Mouse (Mus musculus) cerebellum, postnatal 4 days (tissue): ENCODE data around the gene Gabrd.

Experiments used
- DNase-seq, 2 experiments: peaks; one replicate each; pipeline ENCODE4 v3.0.0; 2022; ENCODE audit warnings: low spot score in 2 of 2, mixed read lengths in 1 of 2

Gene Gabrd

GRCm38 (mm10) chr4:155383326-155383725 lies 14.6 kb downstream of the Gabrd start:
- DNase-seq: no peak

DNA sequence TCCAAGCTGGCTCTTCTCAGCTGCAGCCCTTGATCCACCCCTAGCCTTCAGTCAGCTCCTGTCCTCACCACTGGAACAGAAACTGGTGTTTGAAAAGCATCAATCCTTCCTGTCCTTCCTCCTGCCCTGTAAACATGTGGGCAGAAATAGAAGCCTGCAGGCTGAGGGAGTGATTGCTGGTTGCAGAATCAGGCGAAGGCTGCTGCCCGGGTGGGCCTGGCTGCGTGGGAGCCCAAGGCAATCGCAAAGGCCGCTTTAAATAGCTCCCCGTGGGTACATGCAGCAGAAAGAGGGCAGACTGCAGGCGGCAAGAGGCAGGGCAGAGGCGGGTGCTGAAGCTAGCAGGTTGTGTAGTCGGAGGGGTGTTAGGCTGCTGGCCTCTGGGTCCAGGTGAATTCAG lies 15.2 kb downstream of the Gabrd start:
- DNase-seq: no peak

GRCm38 (mm10) chr4:155381974-155382373 lies 15.9 kb downstream of the Gabrd start:
- DNase-seq: no peak

GRCm38 (mm10) chr4:155371797-155372735 lies 25.8 kb downstream of the Gabrd start:
- DNase-seq: no peak

GRCm38 (mm10) chr4:155370737-155371715 lies 26.9 kb downstream of the Gabrd start:
- no peak for DNase-seq

DNA sequence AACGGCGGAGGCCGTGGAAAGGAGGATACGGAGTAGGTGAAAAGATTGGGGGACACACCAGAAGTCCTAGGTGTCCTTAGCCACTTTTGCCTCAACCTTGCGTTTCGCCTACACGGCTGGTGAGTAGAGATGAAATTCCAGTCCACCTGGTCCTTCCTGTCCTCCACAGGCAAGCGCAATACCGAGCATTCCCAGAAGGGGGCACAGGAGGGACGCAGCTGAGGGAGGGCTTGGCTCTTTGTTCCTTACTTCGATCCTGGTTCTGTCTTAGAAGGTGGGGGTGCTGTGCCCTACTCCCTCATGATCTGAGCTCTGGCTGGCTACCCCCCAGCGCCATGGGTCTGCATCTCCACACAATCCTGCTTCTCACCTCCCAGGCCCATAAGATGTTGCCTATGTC lies 29.2 kb downstream of the Gabrd start:
- DNase-seq: peak; percentile 63 to 79

GRCm38 (mm10) chr4:155367739-155368138 lies 30.2 kb downstream of the Gabrd start:
- DNase-seq: no peak

- DNase-seq: no peak
Observed at GRCm38 (mm10) chr4:155366784-155367183, 31.1 kb downstream of the Gabrd start.

- DNase-seq: no peak
Observed at GRCm38 (mm10) chr4:155362443-155362842, 35.5 kb downstream of the Gabrd start.

DNA sequence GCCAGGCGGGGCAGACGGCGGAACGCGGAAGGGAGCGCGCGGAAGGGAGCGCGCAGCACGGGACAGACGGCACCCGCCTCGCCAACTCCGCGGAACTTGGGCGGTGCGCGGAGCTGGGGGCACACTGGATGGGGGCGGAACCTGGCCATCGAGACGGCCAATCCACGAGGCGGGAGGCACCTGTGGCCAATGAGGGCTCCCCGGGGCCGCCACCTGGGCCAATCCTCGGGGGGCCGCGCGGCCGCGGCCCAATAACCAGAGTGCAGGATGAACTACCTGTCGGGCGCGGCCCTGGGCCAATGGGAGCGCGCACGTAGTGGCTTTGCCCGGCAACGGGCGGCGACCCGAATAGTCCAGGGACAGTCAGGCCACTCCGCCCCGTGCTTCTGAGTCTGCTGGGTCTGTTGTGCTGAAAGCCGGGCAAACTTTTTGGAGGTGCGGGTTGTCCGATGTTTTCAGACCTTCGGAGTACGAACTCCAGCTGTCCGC lies 36.6 kb downstream of the Gabrd start, which contains the start of gene Prkcz:
Prkcz (minus strand) TSS at position 59 of the 489 bp plus-strand sequence.
- no peak for DNase-seq

- DNase-seq: no peak
Observed at GRCm38 (mm10) chr4:155360856-155361255, 37.1 kb downstream of the Gabrd start.

GRCm38 (mm10) chr4:155359560-155360464 lies 38.1 kb downstream of the Gabrd start:
- DNase-seq: no peak

GRCm38 (mm10) chr4:155357601-155358000 lies 40.3 kb downstream of the Gabrd start:
- DNase-seq: no peak

DNA sequence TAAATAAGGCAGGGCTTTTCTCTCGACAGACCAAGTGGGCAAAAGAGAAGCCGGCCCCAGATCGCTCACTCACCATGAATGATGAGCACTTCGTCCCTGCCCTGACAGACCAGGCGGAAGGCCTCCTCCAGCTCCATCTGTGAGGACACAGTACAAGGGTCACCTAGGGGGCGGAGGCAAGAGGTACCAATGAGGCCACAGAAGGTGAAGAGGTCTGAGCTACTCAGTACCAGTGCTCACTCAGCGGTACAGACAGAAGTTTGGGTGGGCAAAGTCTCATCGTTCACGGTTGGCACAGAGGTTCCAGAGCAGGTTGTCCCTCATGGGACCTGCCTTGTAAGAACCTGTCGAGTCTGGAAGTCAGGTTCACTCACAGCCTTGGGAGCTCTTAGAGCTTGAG lies 41.6 kb downstream of the Gabrd start:
- no peak for DNase-seq

- DNase-seq: no peak
Observed at GRCm38 (mm10) chr4:155354546-155354945, 43.4 kb downstream of the Gabrd start.

- no peak for DNase-seq
Observed at GRCm38 (mm10) chr4:155354035-155354434, 43.9 kb downstream of the Gabrd start.

DNA sequence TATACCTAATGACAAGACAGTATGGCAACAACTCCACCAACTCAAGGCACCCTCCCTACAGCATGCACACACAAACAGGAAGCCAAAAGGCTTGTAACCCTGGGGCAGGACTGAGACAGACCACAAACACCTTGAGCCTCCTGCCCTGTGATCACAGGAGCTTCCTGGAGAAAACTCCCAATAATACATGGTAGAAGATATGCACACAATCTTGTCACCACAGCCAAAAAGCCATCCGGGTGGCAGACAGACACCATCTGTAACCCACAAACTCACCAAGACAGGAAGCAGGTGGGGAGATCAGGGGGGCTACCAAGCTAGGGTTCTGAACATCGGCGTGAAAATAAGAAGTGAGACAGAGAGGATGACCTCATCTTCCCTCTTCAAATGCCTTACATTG lies 45.3 kb downstream of the Gabrd start:
- no peak for DNase-seq

- DNase-seq: no peak
Observed at GRCm38 (mm10) chr4:155346350-155346749, 51.6 kb downstream of the Gabrd start.

- DNase-seq: peak in 1 of 2 experiments; percentile 64
Observed at GRCm38 (mm10) chr4:155345608-155345953, 52.3 kb downstream of the Gabrd start.

GRCm38 (mm10) chr4:155344716-155345607 lies 53.0 kb downstream of the Gabrd start:
- peak in 1 of 2 experiments; percentile 23 for DNase-seq
